Mouse (Mus musculus) liver, postnatal 0 days (tissue): Measurements from ENCODE around the gene March1.
A peak's percentile ranks its signal among the peaks of the same experiment; 100 is the strongest.

Source experiments
- CTCF ChIP-seq: sonication (generic); IDR thresholded peaks from 2 replicates; pipeline ENCODE4 v1.5.1; 2016; ENCODE audit warnings: antibody characterized with exemption, low read depth
- EP300 ChIP-seq: IDR thresholded peaks from 2 replicates; pipeline ENCODE4 v1.6.1; 2016; ENCODE audit warnings: antibody characterized with exemption, low read depth, mild to moderate bottlenecking

DNA sequence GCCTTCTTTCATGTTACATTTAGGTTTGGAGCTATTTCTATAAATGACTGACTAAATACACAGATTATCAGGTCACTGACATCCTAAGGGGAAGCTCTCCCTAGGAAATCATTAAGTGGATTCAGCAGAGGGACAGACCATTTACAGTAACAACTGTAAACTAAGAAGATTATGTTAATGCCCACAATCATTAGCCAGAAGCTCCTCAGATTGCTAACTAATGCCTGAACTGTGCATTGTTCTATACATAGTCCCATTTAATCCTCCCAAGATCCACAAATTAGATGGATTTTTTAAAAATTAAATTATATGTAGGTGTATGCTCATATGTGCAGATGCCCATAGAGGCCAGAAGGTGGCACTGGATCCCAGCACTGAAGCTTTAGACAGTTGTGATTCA is 815.9 kb downstream of the March1 start:
- TF ChIP-seq CTCF, result 0 out of 2 replicates have a peak, but pooled peaks have one; percentile 10
- TF ChIP-seq EP300, result no peak
